Mouse (Mus musculus): ENCODE measurements around the gene Ifitm6. TPM values are rescaled to one million over a fixed set of nuclear protein-coding genes. Genes with fewer than 3 reads are reported as not detected.

The Ifitm6 gene
- polyA plus RNA-seq, 1 experiment = 4.4 TPM

DNA sequence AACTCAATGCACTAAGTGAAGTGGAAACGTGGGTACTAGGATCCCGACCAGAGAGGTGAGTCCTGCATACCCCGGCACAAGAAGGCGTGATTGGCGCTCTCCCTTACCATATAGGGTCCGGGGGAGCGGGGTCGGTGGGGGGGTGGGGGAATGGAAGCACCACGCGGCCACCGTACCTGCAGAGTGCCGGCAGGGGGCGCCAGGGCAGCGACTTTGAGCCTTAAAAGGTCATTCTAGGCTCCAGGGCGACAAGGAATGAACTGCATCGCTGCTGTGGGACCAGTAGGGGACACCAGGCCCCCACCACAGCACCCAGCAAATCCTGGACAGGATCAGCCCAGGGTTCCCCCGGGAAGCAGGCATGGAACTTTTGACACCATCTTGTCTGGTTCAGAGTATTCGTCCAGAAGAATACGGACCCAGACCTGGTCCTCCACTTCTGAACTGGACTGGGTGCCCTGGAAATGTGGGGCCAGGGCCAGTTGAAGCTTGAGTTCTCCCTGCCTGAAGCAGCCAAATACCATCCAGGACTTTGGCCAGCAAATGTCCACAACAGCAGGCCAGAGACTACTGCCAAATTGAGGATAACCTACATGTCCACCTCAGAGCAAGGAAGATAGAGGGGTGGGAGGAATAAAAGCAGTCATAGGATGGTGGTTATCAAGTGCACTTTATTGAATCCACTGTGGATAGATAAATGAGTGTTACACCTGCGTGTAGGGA lies 8.6 kb downstream of the Ifitm6 start:
- peak overlapping the region; percentile 98 for H3K4me2 ChIP-seq (ENCODE audit: low read depth)
- peak overlapping the region; percentile 82 for H3K4me3 ChIP-seq
- no peaks in the 10 kb centered on the region for H3K27me3 ChIP-seq (ENCODE audit: control insufficient read depth, insufficient read depth, insufficient read length)
- peaks cover 12% of the 10 kb centered on the region for H3K79me2 ChIP-seq (ENCODE audit: control insufficient read depth, insufficient read depth)
- TF ChIP-seq SRF (IDR thresholded peaks at IDR 0.05; ENCODE audit: control insufficient read depth, insufficient read length, low read depth) = peak; percentile 96
- TF ChIP-seq CEBPB (IDR thresholded peaks at IDR 0.05; ENCODE audit: insufficient read depth, poor library complexity, severe bottlenecking) = no peak
- TF ChIP-seq POLR2AphosphoS2 (IDR thresholded peaks at IDR 0.05; ENCODE audit: insufficient read length, low read depth) = peak; percentile 95
- no peak for TF ChIP-seq MYOG (IDR thresholded peaks at IDR 0.05; ENCODE audit: control insufficient read depth in 1 of 3, insufficient read depth in 1 of 3, insufficient read length in 2 of 3, low read depth in 2 of 3)
- TF ChIP-seq REST (IDR thresholded peaks at IDR 0.05; ENCODE audit: insufficient read depth, insufficient read length) = no peak
- TF ChIP-seq POLR2A (IDR thresholded peaks at IDR 0.05; ENCODE audit: insufficient read length, low read depth) = peak; percentile 62
- TF ChIP-seq MYOD1 (IDR thresholded peaks at IDR 0.05; ENCODE audit: control insufficient read depth in 1 of 3, insufficient read length in 2 of 3, low read depth in 2 of 3) = peak in 1 of 3 experiments; percentile 21
- no peaks in the 10 kb centered on the region for H3K36me3 ChIP-seq (ENCODE audit: control insufficient read depth, insufficient read depth)
- peak overlapping the region; percentile 28 for H3ac ChIP-seq (ENCODE audit: control insufficient read depth, insufficient read length)

DNA sequence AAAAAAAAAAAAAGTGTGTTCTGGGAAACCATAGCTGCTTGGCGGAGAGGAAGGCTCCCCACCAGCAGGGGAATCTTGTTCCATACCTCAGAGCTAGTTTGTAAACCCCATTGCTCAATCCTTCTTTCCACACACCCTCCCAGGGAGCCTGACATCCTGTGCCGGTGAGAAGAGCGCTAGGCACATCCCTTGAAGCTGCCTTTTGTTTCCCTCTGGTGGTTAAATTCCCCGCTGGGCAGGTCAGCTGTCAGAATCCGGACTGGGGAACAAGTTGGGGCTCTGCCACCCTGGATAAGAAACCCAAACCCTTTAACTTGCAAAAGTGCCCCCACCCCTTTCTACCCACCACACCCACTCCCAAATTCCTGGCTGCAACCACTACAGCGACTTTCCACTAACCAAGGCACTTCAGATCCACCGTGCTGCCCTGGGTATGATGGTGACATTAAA lies 9.4 kb downstream of the Ifitm6 start:
- H3K4me2 ChIP-seq (ENCODE audit: low read depth) = peak overlapping the region; percentile 68
- peak overlapping the region; percentile 82 for H3K4me3 ChIP-seq
- H3K36me3 ChIP-seq (ENCODE audit: control insufficient read depth, insufficient read depth) = no peaks in the 10 kb centered on the region
- TF ChIP-seq REST (IDR thresholded peaks at IDR 0.05; ENCODE audit: insufficient read depth, insufficient read length) (no peak), CEBPB (IDR thresholded peaks at IDR 0.05; ENCODE audit: insufficient read depth, poor library complexity, severe bottlenecking) (peak; percentile 55; the same call in 1 of the 2 replicates)
- no peaks in the 10 kb centered on the region for H3K27me3 ChIP-seq (ENCODE audit: control insufficient read depth, insufficient read depth, insufficient read length)
- H3K79me2 ChIP-seq (ENCODE audit: control insufficient read depth, insufficient read depth) = peaks cover 12% of the 10 kb centered on the region
- no peak overlapping the region for H3ac ChIP-seq (ENCODE audit: control insufficient read depth, insufficient read length)

DNA sequence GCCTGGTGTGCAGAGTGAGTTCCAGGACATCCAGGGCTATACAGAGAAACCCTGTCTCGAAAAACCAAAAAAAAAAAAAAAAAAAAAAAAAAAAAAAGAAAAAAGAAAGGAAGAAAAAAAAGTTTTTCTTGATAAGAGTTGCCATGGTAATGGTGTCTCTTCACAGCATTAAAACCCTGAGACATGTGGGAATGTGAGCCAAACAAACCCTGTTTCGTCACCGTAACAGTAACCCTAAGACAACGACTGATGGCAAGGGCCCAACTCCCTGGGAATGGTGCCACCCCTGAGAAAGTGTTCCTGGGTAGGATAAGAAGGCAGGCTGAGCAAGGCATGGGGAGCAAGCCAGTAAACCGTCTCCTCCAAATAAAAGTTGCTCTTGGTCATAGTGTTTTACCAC lies 10.8 kb downstream of the Ifitm6 start:
- no peak for TF ChIP-seq USF1 (IDR thresholded peaks at IDR 0.05; ENCODE audit: low read depth)
- no peak for TF ChIP-seq TCF3 (IDR thresholded peaks at IDR 0.05; ENCODE audit: insufficient read length, low read depth)
- no peak for TF ChIP-seq POLR2AphosphoS2 (IDR thresholded peaks at IDR 0.05; ENCODE audit: insufficient read length, low read depth)
- TF ChIP-seq CEBPB (IDR thresholded peaks at IDR 0.05; ENCODE audit: insufficient read depth, poor library complexity, severe bottlenecking) = no peak
- TF ChIP-seq TCF12 (IDR thresholded peaks at IDR 0.05; ENCODE audit: insufficient read depth, poor library complexity, severe bottlenecking) = no peak
- no peak for TF ChIP-seq MAX (IDR thresholded peaks at IDR 0.05; ENCODE audit: low read depth)
- no peak for TF ChIP-seq SRF (IDR thresholded peaks at IDR 0.05; ENCODE audit: control insufficient read depth, insufficient read length, low read depth)
- TF ChIP-seq POLR2A (IDR thresholded peaks at IDR 0.05; ENCODE audit: insufficient read length, low read depth) = no peak
- no peak overlapping the region for H3K4me2 ChIP-seq (ENCODE audit: low read depth)
- H3K36me3 ChIP-seq (ENCODE audit: control insufficient read depth, insufficient read depth) = no peaks in the 10 kb centered on the region

DNA sequence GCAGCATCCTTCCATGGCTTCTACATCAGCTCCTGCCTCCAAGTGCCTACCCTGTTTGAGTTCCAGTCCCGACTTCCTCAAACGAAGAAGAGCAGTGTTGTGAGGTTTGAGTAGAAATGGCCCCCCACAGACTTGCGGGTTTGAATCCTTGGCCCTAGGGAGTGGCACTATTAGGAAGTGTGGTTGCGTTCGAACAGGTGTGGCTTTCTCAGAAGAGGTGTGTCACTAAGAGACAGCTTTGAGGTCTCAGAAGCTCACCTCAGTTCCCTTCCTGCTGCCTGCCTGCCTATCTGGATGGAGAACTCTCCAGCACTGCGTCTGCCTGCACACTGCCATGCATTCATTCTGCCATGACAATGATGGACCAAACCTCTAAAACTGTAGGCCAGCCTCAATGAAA lies 11.3 kb downstream of the Ifitm6 start:
- H3K4me2 ChIP-seq (ENCODE audit: low read depth) = no peak overlapping the region
- no peak overlapping the region for H3K4me3 ChIP-seq
- no peaks in the 10 kb centered on the region for H3K36me3 ChIP-seq (ENCODE audit: control insufficient read depth, insufficient read depth)
- no peak overlapping the region for H3ac ChIP-seq (ENCODE audit: control insufficient read depth, insufficient read length)
- TF ChIP-seq CEBPB (IDR thresholded peaks at IDR 0.05; ENCODE audit: insufficient read depth, poor library complexity, severe bottlenecking) (no peak), USF1 (IDR thresholded peaks at IDR 0.05; ENCODE audit: low read depth) (no peak), MAX (IDR thresholded peaks at IDR 0.05; ENCODE audit: low read depth) (no peak), MYOG (IDR thresholded peaks at IDR 0.05; ENCODE audit: control insufficient read depth in 1 of 3, insufficient read depth in 1 of 3, insufficient read length in 2 of 3, low read depth in 2 of 3) (no peak), POLR2AphosphoS2 (IDR thresholded peaks at IDR 0.05; ENCODE audit: insufficient read length, low read depth) (no peak), SRF (IDR thresholded peaks at IDR 0.05; ENCODE audit: control insufficient read depth, insufficient read length, low read depth) (no peak), MYOD1 (IDR thresholded peaks at IDR 0.05; ENCODE audit: control insufficient read depth in 1 of 3, insufficient read length in 2 of 3, low read depth in 2 of 3) (no peak), TCF12 (IDR thresholded peaks at IDR 0.05; ENCODE audit: insufficient read depth, poor library complexity, severe bottlenecking) (no peak), E2F4 (IDR thresholded peaks at IDR 0.05; ENCODE audit: insufficient read depth) (no peak), POLR2A (IDR thresholded peaks at IDR 0.05; ENCODE audit: insufficient read length, low read depth) (no peak), TCF3 (IDR thresholded peaks at IDR 0.05; ENCODE audit: insufficient read length, low read depth) (no peak), REST (IDR thresholded peaks at IDR 0.05; ENCODE audit: insufficient read depth, insufficient read length) (no peak)
- peaks cover 12% of the 10 kb centered on the region for H3K79me2 ChIP-seq (ENCODE audit: control insufficient read depth, insufficient read depth)
- H3K27me3 ChIP-seq (ENCODE audit: control insufficient read depth, insufficient read depth, insufficient read length) = no peaks in the 10 kb centered on the region

More for the DNA sequence above, 10.8 kb downstream of the Ifitm6 start:
- Histone ChIP-seq H3K27me3 (ENCODE audit: control insufficient read depth, insufficient read depth, insufficient read length) (no peaks in the 10 kb centered on the region), H3ac (ENCODE audit: control insufficient read depth, insufficient read length) (no peak overlapping the region), H3K79me2 (ENCODE audit: control insufficient read depth, insufficient read depth) (peaks cover 12% of the 10 kb centered on the region), H3K4me3 (no peak overlapping the region)

DNA sequence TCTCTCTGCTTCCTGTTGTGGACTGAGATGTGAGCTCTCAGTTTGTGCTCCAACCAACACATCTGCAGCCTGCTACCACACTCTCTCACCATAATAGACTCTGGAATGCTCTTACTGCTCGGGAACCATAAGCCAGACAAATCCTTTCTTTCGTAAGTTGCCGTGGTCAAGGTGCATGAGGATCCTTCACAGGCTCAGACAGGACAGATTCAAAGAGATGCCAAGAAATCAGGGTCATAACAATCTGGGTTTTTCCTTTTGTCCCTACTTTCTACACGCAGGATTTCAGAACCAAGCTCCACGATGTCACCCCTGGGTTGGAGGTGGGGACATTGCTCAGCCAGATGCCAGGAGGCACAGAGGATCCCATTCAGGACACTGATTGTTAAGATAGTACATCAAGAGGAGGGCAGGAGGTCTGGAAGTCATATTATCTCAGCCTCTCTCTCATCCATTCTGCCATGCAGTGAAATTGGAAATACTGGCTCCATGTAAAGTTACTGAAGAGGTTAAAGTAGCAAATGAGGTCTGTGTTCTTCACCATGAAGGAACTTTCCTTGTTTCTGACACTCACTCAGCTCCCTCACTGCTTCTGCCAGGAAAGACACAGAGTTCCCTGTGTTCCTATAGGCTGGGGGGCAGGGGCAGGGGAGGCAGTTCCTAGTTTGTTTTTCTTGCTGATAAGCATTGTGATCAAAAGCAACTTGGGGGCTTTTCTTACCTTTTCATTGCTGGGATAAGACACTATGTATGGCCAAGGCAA lies 14.3 kb downstream of the Ifitm6 start:
- Histone ChIP-seq H3K4me3 (no peak overlapping the region), H3K36me3 (ENCODE audit: control insufficient read depth, insufficient read depth) (no peaks in the 10 kb centered on the region), H3K79me2 (ENCODE audit: control insufficient read depth, insufficient read depth) (no peaks in the 10 kb centered on the region), H3K4me2 (ENCODE audit: low read depth) (no peak overlapping the region), H3K27me3 (ENCODE audit: control insufficient read depth, insufficient read depth, insufficient read length) (no peaks in the 10 kb centered on the region), H3ac (ENCODE audit: control insufficient read depth, insufficient read length) (no peak overlapping the region)
- TF ChIP-seq POLR2AphosphoS2 (IDR thresholded peaks at IDR 0.05; ENCODE audit: insufficient read length, low read depth) = no peak
- TF ChIP-seq POLR2A (IDR thresholded peaks at IDR 0.05; ENCODE audit: insufficient read length, low read depth) = no peak
- no peak for TF ChIP-seq TCF12 (IDR thresholded peaks at IDR 0.05; ENCODE audit: insufficient read depth, poor library complexity, severe bottlenecking)
- no peak for TF ChIP-seq CEBPB (IDR thresholded peaks at IDR 0.05; ENCODE audit: insufficient read depth, poor library complexity, severe bottlenecking)
- TF ChIP-seq REST (IDR thresholded peaks at IDR 0.05; ENCODE audit: insufficient read depth, insufficient read length) = no peak
- no peak for TF ChIP-seq MAX (IDR thresholded peaks at IDR 0.05; ENCODE audit: low read depth)
- no peak for TF ChIP-seq USF1 (IDR thresholded peaks at IDR 0.05; ENCODE audit: low read depth)
- no peak for TF ChIP-seq TCF3 (IDR thresholded peaks at IDR 0.05; ENCODE audit: insufficient read length, low read depth)
- no peak for TF ChIP-seq MYOD1 (IDR thresholded peaks at IDR 0.05; ENCODE audit: control insufficient read depth in 1 of 3, insufficient read length in 2 of 3, low read depth in 2 of 3)
- no peak for TF ChIP-seq E2F4 (IDR thresholded peaks at IDR 0.05; ENCODE audit: insufficient read depth)
